Mouse (Mus musculus) kidney, adult 2 months (tissue): Measurements from ENCODE around the gene Dnttip1. TPM values are rescaled to one million over a fixed set of nuclear protein-coding genes. Genes with fewer than 3 reads are reported as not detected.

Experiments
- DNase-seq: peaks from one replicate; pipeline ENCODE4 v3.0.0; 2021
- H3K27ac ChIP-seq: fragments of 200-500 bp; 2 replicates; pipeline ENCODE4 v1.5.1; 2012; ENCODE audit warnings: low read depth, low read length, control low read depth, inconsistent platforms; ENCODE audit not compliant: insufficient read depth
- H3K27me3 ChIP-seq: fragments of 200-500 bp; replicated peaks from 2 replicates; pipeline ENCODE4 v1.6.1; 2012; ENCODE audit warnings: mild to moderate bottlenecking, moderate library complexity, low read length, inconsistent platforms; ENCODE audit not compliant: control insufficient read depth, insufficient read depth
- H3K36me3 ChIP-seq: fragments of 200-500 bp; 2 replicates; pipeline ENCODE4 v1.6.1; 2012; ENCODE audit warnings: mild to moderate bottlenecking, moderate library complexity, low read length, inconsistent platforms; ENCODE audit not compliant: control insufficient read depth, insufficient read depth
- H3K4me1 ChIP-seq: fragments of 200-500 bp; 2 replicates; pipeline ENCODE4 v1.6.1; 2011; ENCODE audit warnings: low read length; ENCODE audit not compliant: control insufficient read depth, insufficient read depth
- H3K4me3 ChIP-seq: fragments of 200-500 bp; 2 replicates; pipeline ENCODE4 v1.5.1; 2011; ENCODE audit warnings: mild to moderate bottlenecking, low read depth, low read length, control low read depth; ENCODE audit not compliant: insufficient read depth
- CTCF ChIP-seq: fragments of 200-500 bp; conservative IDR thresholded peaks from 2 replicates; pipeline ENCODE4 v1.5.1; 2011; ENCODE audit warnings: low read depth, mild to moderate bottlenecking, control low read depth, low read length, moderate library complexity, mixed read lengths; ENCODE audit not compliant: insufficient read depth, insufficient read length
- POLR2A ChIP-seq: fragments of 200-500 bp; IDR thresholded peaks from one replicate; pipeline ENCODE4 v1.6.1; 2011; ENCODE audit warnings: low read depth, low read length, control low read depth
- WGBS: fragments of 180-500 bp; shearing (Covaris S2); methylation state at CpG from one replicate; pipeline ENCODE4 v1.1.7; 2018; 5-methylcytosine and 5-hydroxymethylcytosine counted together
- polyA plus RNA-seq: library from polyadenylated mRNA; depleted of rRNA; stranded (reverse); fragments of >200 nt; gene quantifications from 2 replicates; pipeline ENCODE4 v1.2.3, GENCODE M21; 2012

The Dnttip1 gene
- polyA plus RNA-seq, 1 experiment = 32.6 TPM

- WGBS = 85% methylated on average over 2 of the region's 2 CpGs
- Histone ChIP-seq H3K27me3 (no peaks in the 10 kb centered on the region), H3K27ac (no peak overlapping the region), H3K4me1 (no peaks in the 10 kb centered on the region), H3K4me3 (no peak overlapping the region), H3K36me3 (peaks cover 5% of the 10 kb centered on the region)
- no peak for DNase-seq
- TF ChIP-seq POLR2A (no peak), CTCF (no peak)
Measured at GRCm38 (mm10) chr2:164752454-164752853, 6.7 kb downstream of the Dnttip1 start.

- H3K27me3 ChIP-seq = no peaks in the 10 kb centered on the region
Measured at GRCm38 (mm10) chr2:164754105-164754504, 8.3 kb downstream of the Dnttip1 start.

GRCm38 (mm10) chr2:164754800-164755199 lies 9.0 kb downstream of the Dnttip1 start:
- no peaks in the 10 kb centered on the region for H3K4me1 ChIP-seq
- TF ChIP-seq CTCF (no peak), POLR2A (no peak)
- H3K27ac ChIP-seq = no peak overlapping the region
- peaks cover 7% of the 10 kb centered on the region for H3K36me3 ChIP-seq
- H3K4me3 ChIP-seq = no peak overlapping the region
- WGBS = 73% methylated on average over 2 of the region's 2 CpGs
- DNase-seq = no peak
- H3K27me3 ChIP-seq = no peaks in the 10 kb centered on the region

More at GRCm38 (mm10) chr2:164754105-164754504, 8.3 kb downstream of the Dnttip1 start:
- no peaks in the 10 kb centered on the region for H3K4me1 ChIP-seq
- no peak for TF ChIP-seq POLR2A
- no peak for TF ChIP-seq CTCF
- WGBS = 71% methylated on average over 11 of the region's 11 CpGs
- H3K4me3 ChIP-seq = no peak overlapping the region
- DNase-seq = no peak
- peaks cover 7% of the 10 kb centered on the region for H3K36me3 ChIP-seq
- no peak overlapping the region for H3K27ac ChIP-seq

GRCm38 (mm10) chr2:164757841-164758240 lies 12.1 kb downstream of the Dnttip1 start:
- Histone ChIP-seq H3K27me3 (no peaks in the 10 kb centered on the region), H3K27ac (no peak overlapping the region), H3K4me3 (no peak overlapping the region), H3K4me1 (no peaks in the 10 kb centered on the region), H3K36me3 (peaks cover 7% of the 10 kb centered on the region; the same call in 1 of the 2 replicates)
- 82% methylated on average over 11 of the region's 11 CpGs for WGBS
- DNase-seq = no peak
- TF ChIP-seq CTCF (no peak), POLR2A (no peak)

GRCm38 (mm10) chr2:164758692-164759091 lies 12.9 kb downstream of the Dnttip1 start:
- TF ChIP-seq POLR2A (no peak), CTCF (no peak)

GRCm38 (mm10) chr2:164760059-164760833 lies 14.5 kb downstream of the Dnttip1 start:
- Histone ChIP-seq H3K4me1 (no peaks in the 10 kb centered on the region), H3K36me3 (peaks cover 6% of the 10 kb centered on the region), H3K27ac (no peak overlapping the region), H3K27me3 (no peaks in the 10 kb centered on the region), H3K4me3 (no peak overlapping the region)
- 76% methylated on average over 4 of the region's 4 CpGs for WGBS
- TF ChIP-seq POLR2A (no peak), CTCF (no peak)
- DNase-seq = no peak

More at GRCm38 (mm10) chr2:164758692-164759091, 12.9 kb downstream of the Dnttip1 start:
- 38% methylated on average over 1 of the region's 1 CpGs for WGBS
- Histone ChIP-seq H3K4me1 (no peaks in the 10 kb centered on the region), H3K27me3 (no peaks in the 10 kb centered on the region), H3K27ac (no peak overlapping the region), H3K36me3 (peaks cover 7% of the 10 kb centered on the region; the same call in 1 of the 2 replicates), H3K4me3 (no peak overlapping the region)
- DNase-seq = no peak

GRCm38 (mm10) chr2:164761502-164761901 lies 15.7 kb downstream of the Dnttip1 start:
- H3K36me3 ChIP-seq = peaks cover 6% of the 10 kb centered on the region
- H3K4me1 ChIP-seq = no peaks in the 10 kb centered on the region
- 92% methylated on average over 2 of the region's 2 CpGs for WGBS
- H3K4me3 ChIP-seq = no peak overlapping the region
- no peaks in the 10 kb centered on the region for H3K27me3 ChIP-seq
- no peak overlapping the region for H3K27ac ChIP-seq
- no peak for DNase-seq
- TF ChIP-seq CTCF = no peak
- no peak for TF ChIP-seq POLR2A
